Mouse (Mus musculus) brain, embryonic 14.5 days (tissue): ENCODE data around the gene Dip2b. TPM values are rescaled to one million over a fixed set of nuclear protein-coding genes. Genes with fewer than 3 reads are reported as not detected.
A peak's percentile ranks its signal among the peaks of the same experiment; 100 is the strongest.

Experiments
- DNase-seq: peaks from one replicate; pipeline ENCODE4 v3.0.0-alpha.2; 2011; ENCODE audit warnings: low read depth
- CTCF ChIP-seq: fragments of 200-500 bp; IDR thresholded peaks from 2 replicates; pipeline ENCODE4 v1.5.1; 2012; ENCODE audit warnings: inconsistent platforms, mild to moderate bottlenecking, moderate library complexity, borderline replicate concordance; ENCODE audit not compliant: insufficient read depth, insufficient read length; ENCODE audit errors: extremely low read depth
- POLR2A ChIP-seq: fragments of 200-500 bp; IDR thresholded peaks from 2 replicates; pipeline ENCODE4 v1.6.1; 2012; ENCODE audit warnings: mild to moderate bottlenecking, inconsistent platforms, borderline replicate concordance; ENCODE audit not compliant: poor library complexity, insufficient read depth, insufficient read length, severe bottlenecking; ENCODE audit errors: extremely low read depth
- polyA plus RNA-seq: library from polyadenylated mRNA; depleted of rRNA; stranded (reverse); fragments of >200 nt; gene quantifications from 2 replicates; pipeline ENCODE4 v1.2.3, GENCODE M21; 2012

The Dip2b gene
- polyA plus RNA-seq, 1 experiment, result 33.7 TPM

DNA sequence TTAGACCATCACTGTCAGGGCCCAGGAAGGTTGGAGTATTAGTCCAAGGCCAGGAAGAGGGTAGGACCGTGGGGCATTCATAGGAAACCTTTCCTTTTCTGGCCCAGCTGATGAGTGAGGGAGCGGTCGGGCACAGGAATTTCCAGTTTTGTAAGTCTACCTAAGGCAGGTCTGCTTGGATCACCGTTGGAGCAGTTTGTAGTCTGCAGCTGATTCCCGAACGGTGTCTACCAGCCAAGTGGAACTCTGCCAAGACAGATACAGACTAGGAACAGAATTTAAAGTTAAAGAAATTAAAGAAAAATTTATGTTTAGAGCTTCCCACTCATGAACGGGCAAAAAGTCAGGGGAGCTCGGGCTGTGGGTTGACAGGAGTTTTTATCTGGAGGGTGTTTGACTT, 9.0 kb upstream of the Dip2b start:
- no peak for TF ChIP-seq POLR2A

GRCm38 (mm10) chr15:100029900-100030299, 8.6 kb upstream of the Dip2b start:
- DNase-seq, result peak; percentile 36
- no peak for TF ChIP-seq CTCF
- no peak for TF ChIP-seq POLR2A

More for the DNA sequence above, 9.0 kb upstream of the Dip2b start:
- DNase-seq, result peak; percentile 35

DNA sequence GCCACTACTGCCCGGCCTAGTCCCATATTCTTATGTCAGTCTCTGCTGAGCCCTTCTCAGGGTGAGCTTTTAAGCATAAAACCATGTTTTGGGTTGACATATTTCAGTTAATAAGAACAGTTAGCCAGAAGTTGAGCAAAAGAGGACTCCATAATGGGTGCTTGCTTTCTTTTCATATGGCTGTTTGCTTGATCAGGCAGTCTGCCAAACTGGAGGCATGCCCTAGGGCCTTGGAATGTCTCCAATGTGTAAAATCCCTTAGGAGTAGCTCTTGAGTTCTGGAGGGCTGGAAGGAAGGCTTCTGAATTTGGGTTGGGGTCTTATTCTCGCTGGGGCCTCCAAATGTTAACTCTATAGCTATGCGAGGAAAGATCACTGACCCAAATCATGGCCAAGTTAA, 5.9 kb upstream of the Dip2b start:
- TF ChIP-seq CTCF (no peak), POLR2A (no peak)
- peak; percentile 72 for DNase-seq

DNA sequence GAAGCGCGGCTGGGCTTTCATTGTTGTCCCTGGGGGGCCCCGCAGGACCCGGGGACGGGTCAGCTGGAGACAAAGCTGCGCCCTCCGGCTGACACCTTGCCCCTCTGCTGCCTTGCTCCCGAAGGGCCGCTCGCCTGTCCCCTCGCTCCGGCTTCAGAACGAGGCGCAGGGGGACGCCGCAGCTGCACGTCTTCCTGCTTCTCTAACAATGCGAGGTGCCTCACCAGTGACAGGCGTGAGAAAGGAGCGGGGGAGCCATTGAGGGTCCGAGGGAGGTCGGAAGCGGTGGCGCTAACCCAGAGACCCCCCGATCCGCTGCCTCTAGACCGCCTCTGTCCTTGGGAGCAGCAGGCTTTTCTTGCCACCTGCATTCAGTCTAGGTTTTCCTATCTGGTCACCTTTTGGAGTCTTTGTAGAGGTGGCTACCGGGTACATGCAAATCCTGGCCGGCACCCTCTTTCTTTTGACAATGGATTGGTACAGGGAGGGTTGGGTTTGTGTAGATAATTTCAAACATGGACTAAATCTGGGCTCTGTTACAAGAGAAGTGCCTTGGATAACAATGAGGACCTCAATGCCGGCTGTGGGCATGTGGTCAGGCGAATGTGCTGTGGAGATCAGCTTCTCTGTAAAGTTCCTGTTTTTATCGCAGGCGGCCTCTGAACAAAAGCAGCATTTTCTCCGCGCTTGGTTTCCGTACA, 687 bp downstream of the Dip2b start:
- peak; percentile 78 for DNase-seq
- TF ChIP-seq CTCF, result no peak
- TF ChIP-seq POLR2A, result no peak

DNA sequence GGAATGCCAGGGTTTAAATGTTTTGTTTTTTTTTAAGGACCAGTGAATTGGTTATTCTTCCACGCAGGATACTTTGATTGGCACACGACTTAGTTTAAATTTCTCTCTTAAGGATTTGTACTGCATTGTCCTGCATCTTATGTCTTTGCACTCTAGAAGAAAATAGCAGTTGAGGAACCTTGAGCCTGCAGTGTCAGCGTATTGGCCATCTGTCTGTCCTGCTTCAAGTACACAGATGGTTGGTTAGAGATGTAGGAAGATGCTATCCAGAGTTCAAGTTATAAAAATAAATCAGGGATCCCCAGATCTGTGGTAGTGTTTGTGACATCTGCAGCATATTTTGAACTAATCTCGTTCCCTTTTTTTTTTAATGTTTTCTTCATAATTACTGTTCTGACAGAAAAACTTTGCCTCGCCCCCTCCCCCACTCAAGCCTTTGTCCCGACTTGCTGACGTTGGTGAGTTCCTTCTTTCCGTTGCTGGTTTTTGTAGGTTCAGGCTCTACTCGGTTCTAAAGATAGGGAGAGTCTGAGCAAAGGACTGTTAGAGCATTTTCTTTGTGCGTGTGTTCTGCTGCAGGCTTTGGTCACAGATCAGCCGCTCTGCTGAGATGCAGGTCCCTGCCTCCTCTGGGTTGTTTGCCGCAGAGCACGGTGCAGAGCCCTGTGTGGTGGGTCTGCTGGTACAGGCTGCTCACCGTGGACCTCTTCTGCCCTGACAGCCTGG, 2.2 kb downstream of the Dip2b start:
- peak; percentile 54 for DNase-seq
- TF ChIP-seq POLR2A (no peak), CTCF (no peak)

DNA sequence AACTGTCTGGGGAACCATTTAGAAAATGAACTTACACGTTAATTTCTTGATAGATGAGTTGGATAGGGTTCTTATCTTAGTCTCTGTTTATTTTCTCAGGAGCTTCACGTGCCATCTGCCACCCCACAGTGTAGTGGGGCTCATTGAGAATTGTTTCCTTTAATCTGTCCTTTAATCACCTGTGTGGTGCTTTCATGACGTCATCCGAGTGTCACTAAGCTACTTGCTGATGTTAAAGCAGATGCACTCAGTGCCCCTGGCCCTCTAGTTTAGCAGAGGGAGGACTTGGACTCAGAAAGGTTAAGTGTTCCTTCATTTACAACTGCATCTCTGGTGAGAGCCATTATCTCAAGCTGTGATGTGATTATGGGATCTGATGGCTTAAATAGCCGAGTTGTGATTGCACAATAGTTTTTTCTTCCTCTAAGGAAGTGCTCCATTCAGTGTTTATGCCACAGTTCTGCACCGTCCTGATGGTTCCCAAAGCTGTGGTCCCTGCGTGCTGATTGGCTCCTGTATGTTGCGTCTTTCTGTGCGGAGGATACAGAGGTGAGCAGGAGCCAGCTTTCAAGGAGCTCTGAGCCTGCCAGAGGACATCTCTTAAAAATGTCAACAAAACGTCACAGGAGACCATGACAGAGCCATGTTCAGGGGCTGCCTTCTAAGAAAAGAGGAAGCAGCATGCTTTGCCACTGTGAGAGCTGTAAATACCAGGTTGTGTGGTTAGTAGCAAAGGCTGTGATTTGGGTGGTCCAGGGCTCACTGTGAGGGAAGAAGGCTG, 3.0 kb downstream of the Dip2b start:
- no peak for TF ChIP-seq POLR2A
- TF ChIP-seq CTCF, result no peak
- DNase-seq, result peak; percentile 44

- TF ChIP-seq POLR2A (no peak), CTCF (no peak)
- no peak for DNase-seq
These were observed 3.6 kb downstream of the Dip2b start for GRCm38 (mm10) chr15:100042048-100042400.

DNA sequence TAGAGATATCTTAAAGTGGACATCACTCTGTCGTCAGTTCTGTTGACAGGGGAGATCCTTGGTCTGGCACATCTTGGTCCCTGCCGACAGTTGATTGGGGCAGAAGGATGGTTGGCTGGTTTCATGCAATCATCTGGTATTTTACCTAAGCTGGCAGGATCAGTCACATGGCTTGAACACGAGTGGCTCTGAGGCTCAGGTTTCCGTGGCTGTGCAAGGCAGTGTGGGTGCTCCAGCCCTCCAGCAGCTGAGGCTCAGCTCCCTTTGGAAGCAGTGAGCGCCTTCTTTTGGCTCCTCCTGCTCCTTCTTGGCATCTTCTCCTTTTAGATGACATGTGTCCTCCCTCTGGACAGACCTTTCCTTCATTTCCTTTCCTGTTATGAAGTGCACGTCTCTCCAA, 7.1 kb downstream of the Dip2b start:
- TF ChIP-seq POLR2A (no peak), CTCF (no peak)
- no peak for DNase-seq

GRCm38 (mm10) chr15:100049496-100050087, 11.1 kb downstream of the Dip2b start:
- no peak for DNase-seq
- no peak for TF ChIP-seq POLR2A
- no peak for TF ChIP-seq CTCF

DNA sequence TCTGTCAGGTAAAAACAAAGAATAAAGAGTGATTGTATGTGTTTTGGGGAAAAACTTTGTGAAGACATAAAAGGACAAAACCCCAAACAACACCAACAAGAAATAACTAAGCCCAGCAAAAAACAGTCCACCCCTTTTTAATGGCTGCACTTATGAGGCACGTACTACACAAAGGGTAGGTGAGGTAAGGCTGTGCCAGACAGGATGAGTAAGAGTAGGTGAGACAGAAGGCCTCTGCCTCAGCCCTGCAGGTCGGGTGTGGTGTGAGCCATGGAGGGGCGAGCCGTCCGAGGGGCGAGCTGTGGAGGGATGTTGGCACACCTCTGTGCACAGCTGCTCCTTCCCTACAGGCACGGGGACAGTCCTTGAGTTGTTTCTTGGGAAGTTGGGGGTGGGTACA, 12.5 kb downstream of the Dip2b start:
- TF ChIP-seq POLR2A (no peak), CTCF (no peak)
- no peak for DNase-seq

GRCm38 (mm10) chr15:100052726-100053125, 14.3 kb downstream of the Dip2b start:
- DNase-seq, result no peak
- TF ChIP-seq CTCF (no peak), POLR2A (no peak)

- no peak for TF ChIP-seq POLR2A
- no peak for TF ChIP-seq CTCF
- no peak for DNase-seq
These were observed 18.0 kb downstream of the Dip2b start for GRCm38 (mm10) chr15:100056397-100056908.
